Mouse (Mus musculus): ENCODE data around the gene Olfr26.
"Not testable (repeated sequence)": the region's sequence is repeated elsewhere in the genome, so short reads cannot be mapped to it uniquely, and the experiment has no call there.

Gene Olfr26

GRCm38 (mm10) chr9:38854760-38855159 is at the start of gene Olfr26:
Olfr26 (plus strand) TSS chr9:38855060.
- DNase-seq, result no peak

DNA sequence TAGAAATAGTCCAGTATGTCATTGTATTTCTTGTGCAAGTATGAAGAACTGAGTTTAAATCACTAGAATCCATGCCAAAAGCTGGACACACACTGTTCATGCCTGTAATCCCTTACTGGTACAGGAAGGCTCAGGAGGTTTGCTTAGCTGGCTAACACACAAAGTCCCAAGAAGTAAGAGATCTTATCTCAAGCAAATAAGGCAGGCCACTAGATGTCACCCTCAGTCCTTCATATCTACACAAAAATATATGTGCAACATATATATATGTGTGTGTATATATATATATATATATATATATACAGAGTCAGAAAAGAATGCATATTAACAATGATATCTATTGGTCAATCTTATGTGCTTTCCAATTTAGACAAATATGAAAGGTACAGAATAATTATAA is 49.2 kb upstream of the Olfr26 start:
- DNase-seq, result peak; percentile 4

DNA sequence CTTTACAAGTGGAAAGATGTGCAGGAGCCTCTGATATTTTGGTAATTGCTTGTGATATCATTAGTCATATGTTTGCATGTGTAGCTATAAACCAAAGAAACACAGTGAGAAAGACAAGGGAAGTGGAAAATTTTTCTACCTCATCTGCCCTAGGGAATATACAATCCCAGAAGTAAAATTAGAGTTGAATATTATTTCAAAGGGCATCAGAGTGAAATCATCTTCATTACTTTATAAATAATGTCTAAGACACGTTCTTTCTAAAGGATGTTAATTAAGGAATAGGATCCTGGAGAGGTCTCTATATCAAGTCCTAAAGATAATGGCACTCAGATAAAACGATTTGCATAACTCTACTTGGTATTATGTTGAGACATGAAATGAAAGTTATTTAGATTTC is 40.5 kb upstream of the Olfr26 start, which contains the start of gene Olfr922:
Gene Olfr922 (plus strand): TSS at position 301 of the 400 bp plus-strand sequence.
- DNase-seq, result no peak

DNA sequence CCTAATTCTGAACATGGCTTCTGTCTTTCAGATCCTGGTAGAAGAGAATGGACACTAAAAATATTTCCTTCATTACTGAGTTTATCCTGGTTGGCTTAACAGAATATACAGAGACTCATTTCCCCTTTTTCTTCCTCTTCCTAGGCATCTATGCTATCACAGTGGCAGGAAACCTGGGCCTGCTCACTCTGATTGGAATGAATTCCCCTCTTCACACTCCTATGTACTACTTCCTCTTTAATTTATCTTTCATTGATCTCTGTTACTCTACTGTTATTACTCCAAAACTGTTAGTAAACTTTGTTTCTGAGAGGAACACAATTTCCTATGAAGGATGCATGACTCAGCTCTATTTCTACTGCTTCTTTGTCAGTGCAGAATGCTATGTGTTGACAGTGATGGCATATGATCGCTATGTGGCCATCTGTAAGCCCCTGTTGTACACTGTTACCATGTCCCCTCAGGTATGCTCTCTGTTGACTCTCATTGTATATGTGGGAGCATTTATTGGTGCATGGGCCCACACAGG is 39.3 kb upstream of the Olfr26 start:
- no peak for DNase-seq

GRCm38 (mm10) chr9:38826245-38826644 is 28.6 kb upstream of the Olfr26 start, which contains the start of gene Olfr923:
Olfr923 (plus strand) TSS chr9:38826545.
- no peak for DNase-seq

DNA sequence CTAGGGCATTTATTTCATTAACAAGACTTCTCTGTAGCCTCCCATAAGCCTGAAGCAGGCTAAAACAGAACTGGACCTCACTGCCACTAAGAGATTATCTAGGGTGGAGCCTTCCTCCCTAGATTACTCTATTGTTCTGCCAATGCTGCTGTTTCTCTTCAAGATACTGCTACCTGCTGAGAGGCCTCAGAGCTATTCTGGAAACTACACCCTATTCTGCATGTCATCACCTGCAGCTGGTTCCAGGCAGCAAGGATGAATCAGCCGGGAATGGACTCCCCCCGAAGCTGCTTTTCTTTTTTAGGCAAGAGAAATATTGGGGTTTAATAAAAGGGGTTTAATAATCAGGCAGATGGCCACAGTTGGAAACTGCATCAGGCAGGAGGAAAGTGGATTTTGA is 21.8 kb upstream of the Olfr26 start:
- no peak for DNase-seq

DNA sequence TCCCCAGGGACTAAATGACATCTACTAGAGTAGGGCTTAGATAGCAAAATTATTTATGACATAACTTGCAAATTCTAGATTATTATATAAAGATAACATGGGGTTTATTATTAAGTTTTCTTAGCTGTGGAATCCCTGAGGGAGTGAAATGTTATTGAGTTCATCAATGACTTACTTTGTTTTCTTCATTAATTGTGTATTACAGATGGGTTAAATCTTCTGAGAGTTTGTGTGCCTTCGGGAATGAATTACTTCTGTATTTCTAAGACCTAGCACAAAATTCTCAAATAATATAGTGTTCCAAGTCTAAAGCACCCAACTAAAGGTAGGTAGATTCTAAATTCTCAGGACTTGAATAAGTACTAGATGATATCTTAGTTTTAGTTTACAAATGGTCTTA is 10.7 kb upstream of the Olfr26 start, which contains the start of gene Olfr924:
Gene Olfr924 (plus strand): TSS at position 301 of the 400 bp plus-strand sequence.
- no peak for DNase-seq

GRCm38 (mm10) chr9:38874880-38875279 is 20.0 kb downstream of the Olfr26 start:
- DNase-seq, result not testable (repeated sequence)

DNA sequence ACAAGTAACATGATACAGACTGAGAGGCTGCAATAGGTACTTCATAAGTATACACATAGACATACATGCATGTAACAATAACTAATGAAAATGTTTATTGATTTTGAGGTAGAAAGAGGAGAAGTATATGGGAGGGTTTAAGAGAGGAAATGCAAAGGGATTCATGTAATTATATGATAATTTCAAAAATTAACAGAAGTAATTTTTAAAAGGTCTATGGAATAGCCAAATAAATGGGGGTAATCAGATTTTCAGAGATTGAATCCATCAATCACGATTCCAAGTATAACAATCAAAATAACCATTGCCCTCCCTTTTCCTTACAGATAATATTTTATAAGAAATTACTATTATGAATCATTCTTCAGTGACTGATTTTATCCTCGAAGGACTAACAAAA is 22.0 kb downstream of the Olfr26 start, which contains the start of gene Olfr926:
Gene Olfr926 (plus strand): TSS at position 301 of the 400 bp plus-strand sequence.
- no peak for DNase-seq
